Mouse (Mus musculus) thymus, postnatal 4 days (tissue): ENCODE results near the gene Gsc2.

Source experiments
- DNase-seq: peaks from one replicate; pipeline ENCODE4 v3.0.0; 2021

The Gsc2 gene

DNA sequence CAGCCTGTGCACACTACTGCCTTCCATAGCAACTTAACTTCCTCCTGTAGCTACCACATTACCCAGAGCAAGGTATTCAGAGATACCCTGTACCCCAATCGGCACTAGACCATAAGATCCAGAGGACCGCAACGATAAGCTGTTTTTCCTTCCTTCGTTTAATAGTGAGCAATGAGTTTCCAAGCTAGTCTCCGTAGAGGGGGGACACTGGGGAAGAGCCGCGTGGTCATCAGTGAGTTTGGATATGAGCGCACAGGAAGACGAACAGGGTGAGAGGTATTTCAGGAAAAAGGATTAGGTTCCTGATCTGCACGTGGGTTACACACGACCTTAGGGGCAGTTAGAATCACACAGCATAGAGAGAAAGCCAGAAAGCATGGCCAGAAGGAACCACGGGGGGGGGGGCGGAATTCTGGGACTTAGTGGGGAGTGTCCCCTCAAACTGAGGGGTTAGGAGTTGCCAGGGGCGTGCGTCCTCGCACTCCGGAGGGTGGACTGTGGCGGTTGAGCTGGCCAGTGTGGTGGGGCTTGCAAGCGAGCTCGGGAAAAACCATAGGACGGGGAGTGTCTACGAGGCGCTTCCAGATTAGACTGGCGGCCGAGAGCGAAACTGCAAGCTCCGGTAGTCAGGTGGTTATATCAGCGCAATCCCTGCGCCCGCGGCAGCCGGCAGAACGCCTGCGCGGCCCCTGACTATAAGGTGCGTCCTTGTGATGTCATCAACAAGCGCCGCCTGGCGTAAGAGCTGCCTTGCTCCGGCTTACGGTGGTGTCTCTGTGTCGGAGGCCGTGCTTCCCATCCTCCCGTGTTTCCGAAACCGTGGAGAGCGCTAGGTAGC, 6.7 kb upstream of the Gsc2 start:
- peak; percentile 97 for DNase-seq

DNA sequence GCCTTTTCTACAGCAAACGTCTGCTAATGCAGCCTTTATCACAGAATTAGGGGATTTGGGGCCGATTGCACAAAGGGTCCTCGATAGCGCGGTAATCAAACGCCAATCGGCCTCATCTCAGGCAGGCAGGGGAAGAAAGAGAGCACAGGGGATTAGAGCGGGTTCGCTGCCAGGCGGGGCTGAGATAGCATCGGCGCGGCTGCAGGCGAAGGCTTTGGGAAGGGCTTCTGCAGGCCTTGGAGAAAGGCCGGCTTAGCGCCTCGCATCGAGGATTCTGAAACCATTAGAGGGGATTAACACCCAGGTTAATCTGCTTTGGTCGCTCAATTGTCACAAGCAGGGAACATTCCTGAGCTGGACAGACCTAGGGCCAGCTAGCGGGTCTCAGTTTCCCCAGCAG, 5.7 kb upstream of the Gsc2 start:
- DNase-seq, result peak; percentile 16

DNA sequence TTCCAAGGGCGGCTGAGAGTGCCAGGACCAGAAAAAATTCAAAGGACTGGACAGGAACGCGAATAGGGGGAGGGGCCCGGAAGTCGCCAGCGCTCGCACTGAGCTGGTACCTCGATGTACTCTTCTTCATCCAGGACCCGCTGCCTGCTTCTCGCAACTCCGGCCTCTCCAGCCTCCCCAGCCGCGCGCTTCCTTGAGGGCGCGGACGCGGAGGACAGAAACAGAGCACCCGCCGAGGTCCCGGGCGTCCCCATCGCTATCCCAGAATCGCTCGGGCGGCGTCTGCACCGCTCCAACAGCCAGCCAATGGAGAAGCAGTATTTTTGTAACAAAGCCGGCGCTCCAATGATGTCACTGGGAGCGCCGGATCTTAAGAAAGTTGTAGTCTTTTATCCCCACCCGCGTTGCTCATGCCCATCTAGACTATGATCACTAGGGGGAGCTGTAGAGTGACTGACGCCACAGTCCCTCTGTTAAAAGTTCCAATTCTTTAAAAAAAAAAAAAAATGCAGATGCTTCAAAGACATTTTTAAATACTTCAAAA, 3.7 kb downstream of the Gsc2 start, which contains the start of gene Ess2:
Ess2 (minus strand) TSS at position 297 of the 544 bp plus-strand sequence.
- peak; percentile 88 for DNase-seq

DNA sequence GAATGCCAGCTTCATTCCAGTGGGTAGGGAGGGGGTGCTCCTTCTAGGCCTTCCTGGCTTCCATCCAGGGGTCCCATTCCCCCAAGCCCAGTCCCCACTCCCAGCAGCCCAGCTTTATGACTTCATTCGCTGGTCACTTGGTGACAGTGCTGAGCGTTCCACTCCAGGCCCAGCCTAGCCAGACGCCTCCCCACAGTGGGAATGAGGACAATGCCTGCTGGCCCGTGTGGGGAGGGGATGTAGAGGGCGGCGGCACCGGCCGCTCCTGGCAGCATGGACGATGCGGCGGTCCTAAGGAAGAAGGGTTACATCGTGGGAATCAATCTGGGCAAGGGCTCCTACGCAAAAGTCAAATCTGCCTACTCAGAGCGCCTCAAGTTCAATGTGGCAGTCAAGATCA, 16.4 kb downstream of the Gsc2 start, which contains the start of the genes Dgcr2 and Tssk2:
Dgcr2 (minus strand) TSS at position 101 of the 400 bp plus-strand sequence.
Tssk2 (plus strand) TSS at position 176 of the 400 bp plus-strand sequence.
- DNase-seq, result no peak

- DNase-seq, result no peak
Observed at GRCm38 (mm10) chr16:17896091-17896490, 18.8 kb downstream of the Gsc2 start.

DNA sequence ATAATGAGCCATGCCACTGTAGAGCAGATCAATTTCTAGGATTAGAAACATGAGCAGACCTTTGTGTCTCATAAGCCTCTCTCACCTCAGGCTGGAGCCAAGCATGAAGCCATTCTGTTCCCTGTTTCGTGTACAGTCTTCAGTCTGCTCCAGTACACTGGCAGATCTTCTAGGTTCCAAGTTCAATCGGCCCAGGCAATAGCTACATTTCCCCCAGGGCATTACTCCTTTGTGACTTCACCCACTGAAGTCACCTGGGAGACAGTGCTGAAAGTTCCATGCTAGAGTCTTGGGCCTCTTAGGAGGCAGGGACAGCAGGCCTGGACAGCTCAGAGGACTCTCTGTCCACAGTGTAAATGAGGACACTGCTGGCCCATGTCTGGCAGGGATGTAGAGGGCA, 20.9 kb downstream of the Gsc2 start, which contains the start of gene Tssk1:
Tssk1 (plus strand) TSS at position 301 of the 400 bp plus-strand sequence.
- DNase-seq, result no peak

DNA sequence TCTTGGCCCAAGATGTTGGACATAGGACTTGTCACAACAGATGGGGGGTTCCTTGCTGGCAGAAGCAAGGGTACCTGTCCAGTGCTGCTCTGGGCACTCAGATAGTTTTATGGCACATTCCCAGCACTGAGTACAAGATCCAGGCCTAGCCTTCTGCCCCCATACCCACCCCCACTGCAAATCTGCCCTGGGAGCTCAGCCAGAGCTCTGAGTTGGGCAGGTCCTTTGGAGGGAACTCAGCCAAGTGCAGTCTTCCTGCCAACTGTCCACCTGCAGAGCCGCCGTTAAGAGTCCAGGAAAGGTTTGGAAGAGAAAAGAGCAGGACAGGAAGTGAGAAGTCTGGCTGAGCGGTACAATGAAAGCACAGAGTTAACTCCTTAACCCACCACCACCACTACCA, 22.3 kb downstream of the Gsc2 start:
- DNase-seq, result no peak

DNA sequence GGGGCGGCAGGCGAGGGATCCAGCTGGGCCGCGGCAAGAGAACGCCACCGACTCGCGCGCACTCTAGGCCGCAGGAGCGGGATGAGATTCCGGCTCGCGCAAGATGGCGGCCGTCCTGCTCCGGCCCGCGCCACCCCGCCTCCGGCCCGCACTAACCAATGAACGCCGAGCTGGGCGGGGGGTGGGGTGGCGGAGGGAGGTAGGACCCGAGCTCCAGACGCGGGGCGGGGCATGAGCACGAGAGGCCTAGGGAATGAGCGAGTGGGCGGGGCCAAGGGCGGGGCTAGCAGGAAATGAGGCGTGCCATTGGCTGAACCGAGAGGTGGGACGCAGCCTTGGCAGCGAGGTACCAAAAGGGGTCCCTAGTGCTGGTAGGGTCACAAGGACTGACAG, 23.3 kb downstream of the Gsc2 start, which contains the start of gene Gm20518:
Gm20518 (minus strand) TSS at position 105 of the 393 bp plus-strand sequence.
- DNase-seq, result peak; percentile 100

GRCm38 (mm10) chr16:17890917-17891566, 23.8 kb downstream of the Gsc2 start:
- DNase-seq, result no peak

DNA sequence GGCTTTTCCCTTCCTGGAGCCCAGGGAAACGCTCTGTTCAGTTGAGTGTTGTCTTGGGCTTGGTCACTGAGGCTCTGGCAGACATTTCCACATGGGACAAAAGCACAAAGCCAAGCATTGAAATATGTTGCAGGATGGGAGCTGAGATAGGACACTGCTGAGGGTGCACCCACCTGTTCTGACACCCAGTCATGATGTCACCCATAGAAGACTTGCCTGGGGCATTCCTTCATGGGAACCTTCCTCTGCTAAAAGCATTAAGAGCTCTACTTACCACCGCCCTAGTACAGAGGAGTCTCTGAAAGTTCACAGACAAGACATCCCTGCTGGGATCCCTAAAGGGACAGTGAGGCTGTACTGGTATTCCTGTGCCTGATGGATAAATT, 24.5 kb downstream of the Gsc2 start:
- no peak for DNase-seq

GRCm38 (mm10) chr16:17889689-17890341, 25.0 kb downstream of the Gsc2 start:
- no peak for DNase-seq

- DNase-seq, result no peak
Observed at GRCm38 (mm10) chr16:17884116-17884515, 30.7 kb downstream of the Gsc2 start.

- DNase-seq, result no peak
Observed at GRCm38 (mm10) chr16:17882196-17882595, 32.7 kb downstream of the Gsc2 start.

DNA sequence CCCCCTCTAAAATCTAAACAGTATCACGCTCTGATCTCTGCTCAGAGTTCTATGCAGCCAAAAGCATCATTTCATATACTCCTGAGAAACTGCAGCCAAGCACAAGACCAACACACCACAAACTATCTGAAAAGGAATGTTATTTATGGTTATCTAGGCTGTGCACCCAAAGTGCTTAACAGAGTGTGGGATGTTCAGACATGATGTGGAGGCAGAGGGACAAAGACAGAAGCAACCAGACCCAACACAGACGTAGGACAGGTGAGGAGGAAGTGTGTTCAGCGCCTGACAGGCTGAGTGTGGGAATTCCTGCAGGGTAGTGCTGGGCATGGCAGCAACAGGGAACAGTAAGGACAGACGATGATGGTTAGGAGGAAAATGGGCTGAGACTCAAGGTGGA, 35.3 kb downstream of the Gsc2 start:
- no peak for DNase-seq

GRCm38 (mm10) chr16:17876096-17876495, 38.8 kb downstream of the Gsc2 start:
- no peak for DNase-seq

GRCm38 (mm10) chr16:17875174-17875573, 39.7 kb downstream of the Gsc2 start:
- DNase-seq, result no peak

- no peak for DNase-seq
Observed at GRCm38 (mm10) chr16:17872995-17873394, 41.9 kb downstream of the Gsc2 start.

GRCm38 (mm10) chr16:17871248-17871647, 43.6 kb downstream of the Gsc2 start:
- DNase-seq, result no peak

DNA sequence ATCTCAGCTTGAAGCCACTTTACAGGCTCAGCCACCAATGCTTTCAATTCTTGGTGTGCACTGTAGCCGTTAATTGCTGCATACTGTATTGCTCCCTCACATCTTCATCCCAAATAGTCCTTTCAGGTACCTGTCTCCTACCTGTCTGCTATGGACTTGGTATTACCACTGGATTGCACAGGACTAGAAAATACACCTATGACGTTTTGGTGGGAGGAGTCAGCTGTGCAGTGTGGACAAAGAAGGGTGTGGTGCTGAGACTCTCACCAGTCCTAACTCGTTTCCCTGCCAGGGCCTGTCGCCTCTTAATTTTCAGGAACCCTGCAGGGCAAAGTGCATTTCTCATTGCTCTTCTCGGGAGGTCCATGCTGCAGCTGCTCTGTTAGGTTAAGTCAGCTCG, 49.1 kb downstream of the Gsc2 start:
- DNase-seq, result no peak

GRCm38 (mm10) chr16:17865293-17865692, 49.6 kb downstream of the Gsc2 start:
- DNase-seq, result no peak
